Mouse (Mus musculus) lung, adult 2 months (tissue): ENCODE results near the gene Tln2.

Source experiments
- CTCF ChIP-seq: fragments of 200-500 bp; IDR thresholded peaks from 2 replicates; pipeline ENCODE4 v1.5.1; 2011; ENCODE audit warnings: mild to moderate bottlenecking, low read length, control low read depth; ENCODE audit not compliant: insufficient read depth
- POLR2A ChIP-seq: fragments of 200-500 bp; IDR thresholded peaks from 2 replicates; pipeline ENCODE4 v1.6.1; 2011; ENCODE audit warnings: low read depth, mild to moderate bottlenecking, control low read depth, low read length, borderline replicate concordance; ENCODE audit errors: extremely low read depth

GRCm38 (mm10) chr9:67347184-67347583 lies 212.3 kb downstream of the Tln2 start:
- TF ChIP-seq POLR2A (no peak), CTCF (no peak)
